Mouse (Mus musculus) bone marrow, adult 2 months (tissue): ENCODE results near the gene Fam83g. TPM values are rescaled to one million over a fixed set of nuclear protein-coding genes. Genes with fewer than 3 reads are reported as not detected.

ENCODE experiments used
- H3K27ac ChIP-seq: fragments of 200-500 bp; 2 replicates; pipeline ENCODE4 v1.5.1; 2012; ENCODE audit warnings: low read depth, mild to moderate bottlenecking, control low read depth, inconsistent platforms, low read length; ENCODE audit not compliant: control insufficient read depth, poor library complexity, insufficient read depth
- H3K4me1 ChIP-seq: fragments of 200-500 bp; 2 replicates; pipeline ENCODE4 v1.6.1; 2011; ENCODE audit warnings: low read length; ENCODE audit not compliant: control insufficient read depth, insufficient read depth
- H3K4me3 ChIP-seq: fragments of 200-500 bp; replicated peaks from 2 replicates; pipeline ENCODE3; 2011; ENCODE audit warnings: mild to moderate bottlenecking, low read depth, low read length, control low read depth; ENCODE audit not compliant: control insufficient read depth
- CTCF ChIP-seq: fragments of 200-500 bp; IDR thresholded peaks from 2 replicates; pipeline ENCODE4 v1.5.1; 2011; ENCODE audit warnings: low read length, control low read depth; ENCODE audit not compliant: control insufficient read depth, insufficient read depth
- POLR2A ChIP-seq: fragments of 200-500 bp; IDR thresholded peaks from 2 replicates; pipeline ENCODE4 v1.6.1; 2011; ENCODE audit warnings: low read depth, mild to moderate bottlenecking, control low read depth, low read length, borderline replicate concordance; ENCODE audit not compliant: control insufficient read depth
- WGBS: fragments of 180-500 bp; shearing (Covaris S2); methylation state at CpG from one replicate; pipeline ENCODE4 v1.1.7; 2018; 5-methylcytosine and 5-hydroxymethylcytosine counted together
- polyA plus RNA-seq: library from polyadenylated mRNA; stranded (reverse); fragments of >200 nt; gene quantifications from 2 replicates; pipeline ENCODE4 v1.2.4, GENCODE M21; 2011; ENCODE audit warnings: low replicate concordance; ENCODE audit not compliant: missing spikeins, insufficient read depth, insufficient read length

The Fam83g gene
- polyA plus RNA-seq, 1 experiment = not detected

- Histone ChIP-seq H3K27ac (no peak overlapping the region), H3K4me3 (no peak overlapping the region), H3K4me1 (no peaks in the 10 kb centered on the region)
- TF ChIP-seq POLR2A = no peak
- no peak for TF ChIP-seq CTCF
- 63% methylated on average over 19 of the region's 19 CpGs for WGBS
Observed at GRCm38 (mm10) chr11:61674151-61674838, 9.6 kb upstream of the Fam83g start.

GRCm38 (mm10) chr11:61674839-61675159 is 9.1 kb upstream of the Fam83g start:
- 30% methylated on average over 8 of the region's 8 CpGs for WGBS
- no peak for TF ChIP-seq POLR2A
- TF ChIP-seq CTCF = 0 out of 2 replicates have a peak, but pooled peaks have one; percentile 7
- Histone ChIP-seq H3K4me1 (no peaks in the 10 kb centered on the region), H3K27ac (no peak overlapping the region), H3K4me3 (no peak overlapping the region)

GRCm38 (mm10) chr11:61675332-61675731 is 8.6 kb upstream of the Fam83g start:
- TF ChIP-seq CTCF = no peak
- no peak for TF ChIP-seq POLR2A
- Histone ChIP-seq H3K4me1 (no peaks in the 10 kb centered on the region), H3K4me3 (no peak overlapping the region), H3K27ac (no peak overlapping the region)
- 70% methylated on average over 2 of the region's 2 CpGs for WGBS

- H3K4me3 ChIP-seq = no peak overlapping the region
- no peaks in the 10 kb centered on the region for H3K4me1 ChIP-seq
- whole genome bisulfite sequencing = 79% methylated on average over 7 of the region's 7 CpGs
- no peak overlapping the region for H3K27ac ChIP-seq
- TF ChIP-seq POLR2A = no peak
- TF ChIP-seq CTCF = no peak
Observed at GRCm38 (mm10) chr11:61676216-61676854, 7.6 kb upstream of the Fam83g start.

- no peak overlapping the region for H3K27ac ChIP-seq
- WGBS = 74% methylated on average over 4 of the region's 4 CpGs
- TF ChIP-seq POLR2A (no peak), CTCF (no peak)
- no peaks in the 10 kb centered on the region for H3K4me1 ChIP-seq
- no peak overlapping the region for H3K4me3 ChIP-seq
Observed at GRCm38 (mm10) chr11:61677709-61678108, 6.2 kb upstream of the Fam83g start.

GRCm38 (mm10) chr11:61679091-61679866 is 4.6 kb upstream of the Fam83g start:
- Histone ChIP-seq H3K4me3 (no peak overlapping the region), H3K4me1 (peaks cover 3% of the 10 kb centered on the region; the same call in 1 of the 2 replicates), H3K27ac (no peak overlapping the region)
- 77% methylated on average over 4 of the region's 4 CpGs for WGBS
- TF ChIP-seq POLR2A = no peak
- TF ChIP-seq CTCF = no peak

GRCm38 (mm10) chr11:61685119-61685725 is 1.3 kb downstream of the Fam83g start:
- Histone ChIP-seq H3K27ac (no peak overlapping the region), H3K4me1 (peaks cover 3% of the 10 kb centered on the region; the same call in 1 of the 2 replicates), H3K4me3 (no peak overlapping the region)
- TF ChIP-seq POLR2A = no peak
- no peak for TF ChIP-seq CTCF
- WGBS = 82% methylated on average over 8 of the region's 8 CpGs

- WGBS = 22% methylated on average over 2 of the region's 2 CpGs
- no peak for TF ChIP-seq CTCF
- Histone ChIP-seq H3K4me1 (peaks cover 3% of the 10 kb centered on the region; the same call in 1 of the 2 replicates), H3K27ac (no peak overlapping the region), H3K4me3 (no peak overlapping the region)
Observed at GRCm38 (mm10) chr11:61686141-61686540, 2.2 kb downstream of the Fam83g start.
